Mouse (Mus musculus): ENCODE data around the gene Ccdc60. TPM values are rescaled to one million over a fixed set of nuclear protein-coding genes. Genes with fewer than 3 reads are reported as not detected.
"Not testable (repeated sequence)": the region's sequence is repeated elsewhere in the genome, so short reads cannot be mapped to it uniquely, and the experiment has no call there.

Ccdc60 gene
- polyA plus RNA-seq, 1 experiment = not detected

DNA sequence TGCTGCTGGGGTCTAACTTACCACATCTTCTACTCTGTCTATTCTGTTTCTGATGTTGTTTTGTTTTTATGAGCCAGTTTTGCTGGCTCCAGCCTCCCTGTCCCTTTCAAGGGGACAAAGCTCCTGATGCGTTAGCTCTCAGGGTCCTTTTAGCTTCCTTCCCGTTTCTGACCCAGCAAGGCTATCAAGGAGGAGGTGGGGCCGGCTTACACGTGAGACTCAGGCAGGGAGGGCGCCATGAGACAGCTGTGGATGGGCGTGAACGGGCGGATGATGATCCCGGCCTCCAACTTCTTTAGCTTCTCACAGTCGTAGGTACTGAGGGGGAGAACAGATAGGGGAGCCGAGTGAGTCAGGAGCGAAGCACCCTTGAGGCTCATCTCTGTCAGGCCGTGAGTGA, 108.2 kb downstream of the Ccdc60 start:
- Histone ChIP-seq H3K27me3 (ENCODE audit: control insufficient read depth) (no peaks in the 10 kb centered on the region), H3K4me3 (replicated peaks) (no peak overlapping the region), H3K36me3 (ENCODE audit: control insufficient read depth) (no peaks in the 10 kb centered on the region), H3K4me1 (ENCODE audit: control insufficient read depth) (no peaks in the 10 kb centered on the region), H3K9me3 (ENCODE audit: control insufficient read depth, low read length) (no peaks in the 10 kb centered on the region)
- TF ChIP-seq TAL1 (IDR thresholded peaks at IDR 0.05; ENCODE audit: low read length) (no peak), GATA1 (IDR thresholded peaks at IDR 0.05; ENCODE audit: low read length) (no peak)

DNA sequence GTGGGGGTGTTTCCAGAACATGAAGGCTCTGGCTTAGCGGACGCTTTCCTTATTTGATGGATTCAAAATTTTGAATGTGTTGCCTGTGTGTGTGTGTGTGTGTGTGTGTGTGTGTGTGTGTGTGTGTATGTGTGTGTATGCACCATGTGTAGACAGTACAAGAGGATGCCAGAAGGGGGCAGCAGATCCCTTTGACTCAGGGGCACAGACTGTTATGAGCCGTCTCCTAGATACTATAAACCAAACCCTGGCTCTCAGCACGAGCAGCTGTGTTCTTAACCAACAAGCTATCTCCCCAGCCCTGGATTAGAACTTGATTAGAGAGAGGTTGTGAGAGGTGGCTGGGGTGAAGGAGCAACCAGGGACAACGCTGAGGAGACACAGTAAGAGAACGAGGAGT, 117.1 kb downstream of the Ccdc60 start:
- Histone ChIP-seq H3K27me3 (ENCODE audit: control insufficient read depth) (no peaks in the 10 kb centered on the region), H3K9me3 (ENCODE audit: control insufficient read depth, low read length) (peaks cover 15% of the 10 kb centered on the region; the same call in 1 of the 2 replicates), H3K4me1 (ENCODE audit: control insufficient read depth) (no peaks in the 10 kb centered on the region), H3K4me3 (replicated peaks) (no peak overlapping the region), H3K36me3 (ENCODE audit: control insufficient read depth) (no peaks in the 10 kb centered on the region)
- no peak for TF ChIP-seq GATA1 (IDR thresholded peaks at IDR 0.05; ENCODE audit: low read length)
- TF ChIP-seq TAL1 (IDR thresholded peaks at IDR 0.05; ENCODE audit: low read length) = no peak

- H3K36me3 ChIP-seq (ENCODE audit: control insufficient read depth) = no peaks in the 10 kb centered on the region
- no peaks in the 10 kb centered on the region for H3K27me3 ChIP-seq (ENCODE audit: control insufficient read depth)
- H3K9me3 ChIP-seq (ENCODE audit: control insufficient read depth, low read length) = peaks cover 13% of the 10 kb centered on the region; the same call in 1 of the 2 replicates
- no peaks in the 10 kb centered on the region for H3K4me1 ChIP-seq (ENCODE audit: control insufficient read depth)
- no peak overlapping the region for H3K4me3 ChIP-seq (replicated peaks)
- TF ChIP-seq TAL1 (IDR thresholded peaks at IDR 0.05; ENCODE audit: low read length) = no peak
- TF ChIP-seq GATA1 (IDR thresholded peaks at IDR 0.05; ENCODE audit: low read length) = no peak
These were observed 121.8 kb downstream of the Ccdc60 start for GRCm38 (mm10) chr5:116166965-116167364.

DNA sequence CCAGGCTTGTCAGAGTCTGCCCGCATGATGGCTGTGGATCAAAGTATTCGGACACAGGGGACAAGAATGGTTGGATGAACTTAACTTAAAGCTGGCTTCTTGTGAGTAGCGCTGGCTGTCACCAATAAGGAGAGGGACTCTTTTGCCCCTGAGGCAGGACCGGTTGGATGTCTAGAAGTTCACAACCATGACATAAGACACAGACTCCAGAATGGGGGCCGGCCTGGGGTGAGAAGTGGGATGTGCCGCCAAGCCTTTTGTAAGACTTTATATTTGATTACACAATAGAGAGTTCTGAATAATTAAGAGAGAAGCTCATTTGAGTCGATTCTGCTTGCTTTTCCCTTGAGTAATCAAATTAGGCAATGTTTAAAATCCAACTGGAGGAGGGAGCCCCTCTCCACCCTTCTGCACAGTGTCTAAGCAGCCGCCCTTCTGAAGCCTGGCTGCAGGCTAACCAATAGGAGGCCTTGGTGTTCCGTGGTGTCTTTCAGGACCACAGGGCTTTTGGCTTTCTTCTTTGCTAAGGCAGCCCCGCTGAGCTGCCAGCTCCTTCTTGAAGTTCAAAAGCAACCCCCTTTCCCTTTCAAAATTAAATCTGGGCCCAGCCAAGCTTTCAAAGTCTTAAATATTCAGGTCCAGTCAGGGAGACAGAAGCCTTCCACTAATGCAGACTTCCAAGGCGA, 123.4 kb downstream of the Ccdc60 start:
- Histone ChIP-seq H3K36me3 (ENCODE audit: control insufficient read depth) (no peaks in the 10 kb centered on the region), H3K4me1 (ENCODE audit: control insufficient read depth) (no peaks in the 10 kb centered on the region), H3K9me3 (ENCODE audit: control insufficient read depth, low read length) (peaks cover 6% of the 10 kb centered on the region; the same call in 1 of the 2 replicates), H3K27me3 (ENCODE audit: control insufficient read depth) (no peaks in the 10 kb centered on the region), H3K4me3 (replicated peaks) (no peak overlapping the region)
- TF ChIP-seq TAL1 (IDR thresholded peaks at IDR 0.05; ENCODE audit: low read length) (no peak), GATA1 (IDR thresholded peaks at IDR 0.05; ENCODE audit: low read length) (no peak)

GRCm38 (mm10) chr5:116154811-116155210, 134.0 kb downstream of the Ccdc60 start:
- Histone ChIP-seq H3K4me3 (replicated peaks) (no peak overlapping the region), H3K36me3 (ENCODE audit: control insufficient read depth) (no peaks in the 10 kb centered on the region), H3K4me1 (ENCODE audit: control insufficient read depth) (no peaks in the 10 kb centered on the region), H3K27me3 (ENCODE audit: control insufficient read depth) (no peaks in the 10 kb centered on the region), H3K9me3 (ENCODE audit: control insufficient read depth, low read length) (peaks cover 3% of the 10 kb centered on the region)
- no peak for TF ChIP-seq TAL1 (IDR thresholded peaks at IDR 0.05; ENCODE audit: low read length)
- no peak for TF ChIP-seq GATA1 (IDR thresholded peaks at IDR 0.05; ENCODE audit: low read length)

- not testable (repeated sequence) for H3K27me3 ChIP-seq (ENCODE audit: control insufficient read depth); H3K4me3 ChIP-seq (replicated peaks); H3K4me1 ChIP-seq (ENCODE audit: control insufficient read depth); H3K36me3 ChIP-seq (ENCODE audit: control insufficient read depth)
- H3K9me3 ChIP-seq (ENCODE audit: control insufficient read depth, low read length) = peaks cover 13% of the 10 kb centered on the region
These were observed 142.3 kb downstream of the Ccdc60 start for GRCm38 (mm10) chr5:116146446-116146845.

GRCm38 (mm10) chr5:116144711-116145110, 144.1 kb downstream of the Ccdc60 start:
- Histone ChIP-seq H3K4me3 (replicated peaks) (no peak overlapping the region), H3K36me3 (ENCODE audit: control insufficient read depth) (no peaks in the 10 kb centered on the region), H3K4me1 (ENCODE audit: control insufficient read depth) (no peaks in the 10 kb centered on the region), H3K27me3 (ENCODE audit: control insufficient read depth) (no peaks in the 10 kb centered on the region), H3K9me3 (ENCODE audit: control insufficient read depth, low read length) (peaks cover 13% of the 10 kb centered on the region)
- TF ChIP-seq TAL1 (IDR thresholded peaks at IDR 0.05; ENCODE audit: low read length) (no peak), GATA1 (IDR thresholded peaks at IDR 0.05; ENCODE audit: low read length) (no peak)

- no peaks in the 10 kb centered on the region for H3K36me3 ChIP-seq (ENCODE audit: control insufficient read depth)
- no peaks in the 10 kb centered on the region for H3K4me1 ChIP-seq (ENCODE audit: control insufficient read depth)
- peaks cover 13% of the 10 kb centered on the region for H3K9me3 ChIP-seq (ENCODE audit: control insufficient read depth, low read length)
- H3K4me3 ChIP-seq (replicated peaks) = no peak overlapping the region
- TF ChIP-seq TAL1 (IDR thresholded peaks at IDR 0.05; ENCODE audit: low read length) (no peak), GATA1 (IDR thresholded peaks at IDR 0.05; ENCODE audit: low read length) (no peak)
- H3K27me3 ChIP-seq (ENCODE audit: control insufficient read depth) = no peaks in the 10 kb centered on the region
These were observed 148.1 kb downstream of the Ccdc60 start for GRCm38 (mm10) chr5:116140682-116141081.

- Histone ChIP-seq H3K36me3 (ENCODE audit: control insufficient read depth) (no peaks in the 10 kb centered on the region), H3K9me3 (ENCODE audit: control insufficient read depth, low read length) (no peaks in the 10 kb centered on the region), H3K27me3 (ENCODE audit: control insufficient read depth) (no peaks in the 10 kb centered on the region), H3K4me3 (replicated peaks) (no peak overlapping the region), H3K4me1 (ENCODE audit: control insufficient read depth) (no peaks in the 10 kb centered on the region)
- TF ChIP-seq GATA1 (IDR thresholded peaks at IDR 0.05; ENCODE audit: low read length) = no peak
- TF ChIP-seq TAL1 (IDR thresholded peaks at IDR 0.05; ENCODE audit: low read length) = no peak
These were observed 165.4 kb downstream of the Ccdc60 start for GRCm38 (mm10) chr5:116123344-116123743.

- H3K9me3 ChIP-seq (ENCODE audit: control insufficient read depth, low read length) = no peaks in the 10 kb centered on the region
- no peak for TF ChIP-seq TAL1 (IDR thresholded peaks at IDR 0.05; ENCODE audit: low read length)
- no peaks in the 10 kb centered on the region for H3K4me1 ChIP-seq (ENCODE audit: control insufficient read depth)
These were observed 172.2 kb downstream of the Ccdc60 start for GRCm38 (mm10) chr5:116116567-116116966.

More at GRCm38 (mm10) chr5:116116567-116116966, 172.2 kb downstream of the Ccdc60 start:
- Histone ChIP-seq H3K27me3 (ENCODE audit: control insufficient read depth) (no peaks in the 10 kb centered on the region), H3K36me3 (ENCODE audit: control insufficient read depth) (no peaks in the 10 kb centered on the region), H3K4me3 (replicated peaks) (no peak overlapping the region)

All from erythroblast, embryonic 14.5 days (primary cell).